Mouse (Mus musculus) midbrain, embryonic 13.5 days (tissue): ENCODE measurements around the gene Kcnj5. TPM values are rescaled to one million over a fixed set of nuclear protein-coding genes. Genes with fewer than 3 reads are reported as not detected.

Experiments
- ATAC-seq: fragments of 200-750 bp; cut with Nextera tagmentation; 2 replicates; pipeline ENCODE4 v1.8.0; 2017; ENCODE audit warnings: mild to moderate bottlenecking, moderate TSS enrichment, moderate library complexity
- H3K27ac ChIP-seq: fragments of 300-500 bp; sonication (generic); 2 replicates; pipeline ENCODE4 v1.5.1; 2015; ENCODE audit warnings: inconsistent platforms, mild to moderate bottlenecking, moderate library complexity
- H3K27me3 ChIP-seq: fragments of 300-500 bp; sonication (generic); 2 replicates; pipeline ENCODE4 v1.6.1; 2015; ENCODE audit warnings: mild to moderate bottlenecking, inconsistent platforms
- H3K36me3 ChIP-seq: fragments of 300-500 bp; sonication (generic); 2 replicates; pipeline ENCODE4 v1.6.1; 2015; ENCODE audit warnings: mild to moderate bottlenecking, inconsistent platforms
- H3K4me1 ChIP-seq: fragments of 300-500 bp; sonication (generic); replicated peaks from 2 replicates; pipeline ENCODE4 v1.6.1; 2015; ENCODE audit warnings: inconsistent platforms
- H3K4me2 ChIP-seq: fragments of 300-500 bp; sonication (generic); replicated peaks from 2 replicates; pipeline ENCODE4 v1.6.1; 2015; ENCODE audit warnings: moderate library complexity, mild to moderate bottlenecking, inconsistent platforms
- H3K4me3 ChIP-seq: fragments of 300-500 bp; sonication (generic); replicated peaks from 2 replicates; pipeline ENCODE4 v1.5.1; 2015; ENCODE audit warnings: mild to moderate bottlenecking, inconsistent platforms
- H3K9ac ChIP-seq: fragments of 300-500 bp; sonication (generic); replicated peaks from 2 replicates; pipeline ENCODE4 v1.6.1; 2015; ENCODE audit warnings: mild to moderate bottlenecking, inconsistent platforms
- H3K9me3 ChIP-seq: fragments of 300-500 bp; sonication (generic); 2 replicates; pipeline ENCODE4 v1.6.1; 2016; ENCODE audit warnings: mild to moderate bottlenecking, inconsistent platforms
- WGBS: fragments of 180-500 bp; shearing (Covaris S2); methylation state at CpG from one replicate; pipeline ENCODE4 v1.1.7; 2015; 5-methylcytosine and 5-hydroxymethylcytosine counted together
- polyA plus RNA-seq: library from polyadenylated mRNA; unstranded; fragments of >200 nt; fragmentation: Nextera tagmentation; extraction: Ambion mirVana; gene quantifications from 2 replicates; pipeline ENCODE4 v1.2.1, GENCODE M21; 2015

Kcnj5 gene
- polyA plus RNA-seq, 1 experiment from 2014 or later = 0.55 TPM

DNA sequence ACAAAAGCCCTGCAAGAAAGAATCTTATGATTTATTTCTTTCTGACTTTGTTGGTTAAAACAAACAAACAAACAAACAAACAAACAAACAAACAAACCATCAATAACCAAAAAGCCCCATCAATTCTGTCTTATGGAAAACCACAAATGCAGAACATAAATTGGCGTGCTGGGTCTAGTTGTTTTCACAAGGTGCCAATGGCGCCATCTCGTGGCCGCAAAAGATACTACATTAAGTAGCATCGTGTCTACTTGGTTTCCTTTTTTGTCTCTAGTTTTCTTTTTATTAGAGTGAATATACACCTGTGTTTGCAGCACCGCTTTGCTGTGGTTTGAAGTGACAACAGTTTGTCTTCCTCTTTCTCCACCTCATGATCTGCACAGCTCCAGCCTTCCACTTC is 6.2 kb upstream of the Kcnj5 start:
- Histone ChIP-seq H3K4me2 (no peak overlapping the region), H3K4me1 (0 out of 2 replicates have a peak, but pooled peaks cover 4% of the 10 kb centered on the region), H3K9ac (no peak overlapping the region), H3K27me3 (peaks cover 17% of the 10 kb centered on the region), H3K27ac (no peak overlapping the region), H3K4me3 (no peak overlapping the region), H3K36me3 (no peaks in the 10 kb centered on the region), H3K9me3 (no peaks in the 10 kb centered on the region)
- ATAC-seq = no peak
- WGBS = 6% methylated on average over 6 of the region's 6 CpGs

DNA sequence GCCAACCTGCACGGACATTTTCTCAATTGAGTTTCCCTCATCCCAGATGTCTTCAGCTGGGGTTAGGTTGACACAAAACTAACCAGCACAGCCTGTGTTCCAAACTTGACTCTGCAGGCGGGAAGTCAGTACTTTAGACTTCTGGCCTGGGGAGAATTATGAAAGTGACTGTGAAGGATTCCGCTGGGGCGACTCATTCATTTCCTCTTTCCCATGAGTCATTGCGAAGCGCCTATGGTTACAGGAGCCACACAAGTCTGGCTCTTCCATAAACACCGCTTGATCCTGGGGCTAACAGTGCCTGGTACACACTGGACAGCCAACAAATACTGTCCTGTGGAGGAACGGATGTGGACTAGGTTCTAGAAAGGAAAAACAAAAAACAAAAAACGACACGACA is 5.2 kb upstream of the Kcnj5 start:
- Histone ChIP-seq H3K27ac (no peak overlapping the region), H3K4me1 (peaks cover 9% of the 10 kb centered on the region), H3K9me3 (no peaks in the 10 kb centered on the region), H3K4me2 (no peak overlapping the region), H3K27me3 (peaks cover 27% of the 10 kb centered on the region), H3K36me3 (no peaks in the 10 kb centered on the region), H3K4me3 (no peak overlapping the region), H3K9ac (no peak overlapping the region)
- WGBS = 89% methylated on average over 10 of the region's 10 CpGs
- ATAC-seq = no peak

DNA sequence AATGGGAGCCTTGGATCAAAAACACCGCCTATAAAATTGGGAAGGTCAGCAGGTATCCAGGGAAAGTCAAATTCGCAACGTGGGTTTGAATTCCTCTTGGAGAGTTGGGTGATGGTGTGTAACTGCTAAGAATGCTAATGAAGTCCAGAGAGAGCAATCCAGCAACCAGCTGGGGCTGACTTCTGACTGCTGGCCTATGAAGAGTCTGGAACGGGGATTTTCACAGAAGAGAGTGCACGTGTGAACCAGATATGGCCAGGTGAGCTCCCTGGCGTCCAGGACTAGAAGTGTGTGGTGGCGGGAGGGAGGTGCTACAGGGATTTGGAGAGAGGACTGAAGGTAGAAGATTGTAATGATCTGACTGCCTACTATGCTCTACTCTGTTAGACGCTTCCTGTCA is 3.9 kb upstream of the Kcnj5 start:
- Histone ChIP-seq H3K27me3 (peaks cover 39% of the 10 kb centered on the region), H3K9ac (no peak overlapping the region), H3K36me3 (no peaks in the 10 kb centered on the region), H3K27ac (no peak overlapping the region), H3K4me3 (no peak overlapping the region), H3K4me2 (no peak overlapping the region), H3K9me3 (no peaks in the 10 kb centered on the region), H3K4me1 (peaks cover 20% of the 10 kb centered on the region)
- no peak for ATAC-seq
- WGBS = 62% methylated on average over 8 of the region's 8 CpGs

GRCm38 (mm10) chr9:32344489-32344888 is 339 bp upstream of the Kcnj5 start:
- Histone ChIP-seq H3K4me1 (peaks cover 16% of the 10 kb centered on the region), H3K27me3 (peaks cover 52% of the 10 kb centered on the region), H3K9ac (peak overlapping the region; percentile 60), H3K4me3 (peak overlapping the region; percentile 36), H3K9me3 (no peaks in the 10 kb centered on the region), H3K4me2 (peak overlapping the region; percentile 64), H3K27ac (no peak overlapping the region), H3K36me3 (no peaks in the 10 kb centered on the region)
- peak; percentile 73 for ATAC-seq
- 2% methylated on average over 21 of the region's 21 CpGs for WGBS

DNA sequence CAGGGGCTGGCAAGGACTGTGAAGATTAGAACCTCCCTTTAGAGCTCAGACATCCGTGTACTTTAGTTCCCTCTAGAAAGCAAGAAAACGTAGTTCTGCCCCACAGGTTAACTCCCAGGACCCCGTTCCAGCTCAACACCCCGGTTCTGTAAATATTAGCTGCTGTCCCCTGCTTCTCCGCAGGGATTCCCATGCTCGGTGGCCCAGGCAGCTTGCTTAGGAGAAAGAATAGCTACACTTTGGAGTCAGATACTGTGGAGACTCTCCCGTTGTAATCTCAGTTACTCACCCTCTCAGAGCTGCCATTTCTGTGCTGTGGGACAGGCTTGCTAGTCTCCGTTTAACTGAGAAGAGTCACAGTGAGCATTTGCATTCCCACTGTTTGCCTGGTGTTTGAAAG is 1.2 kb downstream of the Kcnj5 start:
- H3K4me2 ChIP-seq = 0 out of 2 replicates have a peak overlapping the region, but pooled peaks have one; percentile 64
- H3K36me3 ChIP-seq = no peaks in the 10 kb centered on the region
- WGBS = 15% methylated on average over 8 of the region's 8 CpGs
- no peaks in the 10 kb centered on the region for H3K9me3 ChIP-seq
- no peak overlapping the region for H3K27ac ChIP-seq
- no peak for ATAC-seq
- peaks cover 52% of the 10 kb centered on the region for H3K27me3 ChIP-seq
- H3K4me3 ChIP-seq = no peak overlapping the region
- no peak overlapping the region for H3K9ac ChIP-seq
- peaks cover 19% of the 10 kb centered on the region for H3K4me1 ChIP-seq

GRCm38 (mm10) chr9:32340831-32341230 is 3.3 kb downstream of the Kcnj5 start:
- WGBS = 65% methylated on average over 5 of the region's 5 CpGs
- H3K4me3 ChIP-seq = no peak overlapping the region
- H3K9me3 ChIP-seq = no peaks in the 10 kb centered on the region
- ATAC-seq = no peak
- no peak overlapping the region for H3K9ac ChIP-seq
- peaks cover 47% of the 10 kb centered on the region for H3K27me3 ChIP-seq
- no peak overlapping the region for H3K4me2 ChIP-seq
- H3K36me3 ChIP-seq = no peaks in the 10 kb centered on the region
- no peak overlapping the region for H3K27ac ChIP-seq
- H3K4me1 ChIP-seq = peaks cover 20% of the 10 kb centered on the region

DNA sequence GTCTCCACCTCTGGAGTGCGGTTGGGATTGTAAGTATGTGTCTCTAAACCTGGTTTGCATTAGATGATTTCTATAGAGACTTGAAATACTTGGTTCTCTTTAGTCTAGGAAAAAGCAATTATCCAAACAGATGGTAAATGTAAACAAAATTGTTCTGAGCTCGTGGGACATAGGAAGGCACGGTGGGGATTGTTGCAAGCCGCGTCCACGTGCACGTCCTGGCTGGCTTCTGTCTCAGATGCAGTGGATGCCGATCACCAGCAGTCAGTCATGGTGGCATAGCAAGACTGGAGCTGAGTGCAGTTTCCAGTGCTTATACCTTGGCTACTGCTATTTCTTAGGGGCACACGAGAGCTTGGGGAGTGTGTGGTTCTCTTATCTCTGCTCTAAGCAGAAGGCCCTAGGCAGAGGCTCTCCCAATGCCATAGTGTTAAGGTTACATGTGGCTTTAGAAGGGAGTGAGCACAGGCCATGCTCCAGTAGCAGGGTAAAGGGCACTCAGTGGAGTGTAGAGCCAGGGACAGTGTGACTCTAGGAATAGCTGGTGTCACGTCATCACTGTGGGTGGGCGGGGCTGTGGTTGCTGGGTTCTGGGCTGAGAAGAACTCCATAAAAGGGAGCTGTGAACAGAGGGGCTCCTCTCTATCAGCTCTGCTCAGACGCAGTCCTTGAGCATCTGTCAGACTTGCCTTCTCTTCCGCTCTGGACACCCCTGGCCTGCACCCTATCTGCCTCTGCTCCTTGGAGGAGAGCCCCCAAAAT is 8.6 kb downstream of the Kcnj5 start:
- H3K9me3 ChIP-seq = no peaks in the 10 kb centered on the region
- H3K27me3 ChIP-seq = no peaks in the 10 kb centered on the region
- H3K4me3 ChIP-seq = no peak overlapping the region
- WGBS = 82% methylated on average over 13 of the region's 13 CpGs
- no peaks in the 10 kb centered on the region for H3K36me3 ChIP-seq
- no peak for ATAC-seq
- no peak overlapping the region for H3K27ac ChIP-seq
- 0 out of 2 replicates have a peak, but pooled peaks cover 3% of the 10 kb centered on the region for H3K4me1 ChIP-seq
- H3K4me2 ChIP-seq = no peak overlapping the region
- no peak overlapping the region for H3K9ac ChIP-seq

- no peak overlapping the region for H3K27ac ChIP-seq
- no peak for ATAC-seq
- H3K36me3 ChIP-seq = no peaks in the 10 kb centered on the region
- H3K4me3 ChIP-seq = no peak overlapping the region
- no peaks in the 10 kb centered on the region for H3K9me3 ChIP-seq
- no peak overlapping the region for H3K9ac ChIP-seq
- H3K4me1 ChIP-seq = no peaks in the 10 kb centered on the region
- H3K4me2 ChIP-seq = no peak overlapping the region
- H3K27me3 ChIP-seq = no peaks in the 10 kb centered on the region
- WGBS = 79% methylated on average over 5 of the region's 5 CpGs
Observed at GRCm38 (mm10) chr9:32331162-32331561, 13.0 kb downstream of the Kcnj5 start.

DNA sequence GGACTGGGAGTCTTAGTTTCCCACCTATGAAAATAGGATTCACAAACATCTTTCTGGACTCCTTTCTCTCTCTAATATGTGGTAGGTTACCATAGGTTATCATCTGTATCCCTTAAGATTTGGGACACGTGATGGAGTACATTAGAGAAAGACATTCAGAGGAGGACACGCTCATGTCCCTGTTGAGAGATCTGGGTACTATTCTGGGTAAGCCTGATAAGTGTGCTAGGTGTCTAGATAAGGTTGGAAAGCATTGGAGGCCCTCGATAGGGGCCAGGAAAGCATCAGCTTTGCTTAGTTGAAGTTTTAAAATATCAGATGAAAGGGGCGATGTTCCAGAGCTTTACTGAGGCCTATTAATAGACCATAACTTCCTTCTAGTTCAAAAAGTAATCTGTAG is 15.4 kb downstream of the Kcnj5 start:
- WGBS = 92% methylated on average over 4 of the region's 4 CpGs
- Histone ChIP-seq H3K27ac (no peak overlapping the region), H3K27me3 (no peaks in the 10 kb centered on the region), H3K4me2 (no peak overlapping the region), H3K4me1 (no peaks in the 10 kb centered on the region), H3K36me3 (no peaks in the 10 kb centered on the region), H3K4me3 (no peak overlapping the region), H3K9ac (no peak overlapping the region), H3K9me3 (no peaks in the 10 kb centered on the region)
- ATAC-seq = no peak

DNA sequence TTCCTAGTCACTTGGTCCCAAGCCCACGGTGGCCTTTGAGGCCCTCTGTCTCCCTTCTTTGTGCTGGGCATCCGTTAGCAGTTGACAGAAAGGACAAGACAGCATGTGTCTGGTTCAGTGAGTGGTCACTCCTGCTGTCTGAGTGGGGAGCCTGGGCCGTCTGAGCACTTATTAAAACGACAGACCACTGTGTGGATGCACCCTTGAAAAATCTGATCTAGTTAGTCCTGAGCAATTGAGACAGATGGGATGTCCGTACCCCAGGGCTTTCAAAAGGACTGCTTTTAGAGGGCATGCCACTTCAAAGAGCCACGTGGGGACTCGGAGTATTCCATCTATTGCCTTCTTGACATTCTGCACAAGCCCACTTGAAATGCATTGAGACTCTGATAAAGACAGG is 20.5 kb downstream of the Kcnj5 start:
- H3K36me3 ChIP-seq = no peaks in the 10 kb centered on the region
- WGBS = 47% methylated on average over 7 of the region's 7 CpGs
- H3K4me2 ChIP-seq = no peak overlapping the region
- H3K4me3 ChIP-seq = no peak overlapping the region
- H3K27me3 ChIP-seq = no peaks in the 10 kb centered on the region
- H3K9me3 ChIP-seq = no peaks in the 10 kb centered on the region
- 0 out of 2 replicates have a peak, but pooled peaks cover 5% of the 10 kb centered on the region for H3K4me1 ChIP-seq
- no peak overlapping the region for H3K27ac ChIP-seq
- H3K9ac ChIP-seq = no peak overlapping the region
- 0 out of 2 replicates have a peak, but pooled peaks have one; percentile 55 for ATAC-seq

DNA sequence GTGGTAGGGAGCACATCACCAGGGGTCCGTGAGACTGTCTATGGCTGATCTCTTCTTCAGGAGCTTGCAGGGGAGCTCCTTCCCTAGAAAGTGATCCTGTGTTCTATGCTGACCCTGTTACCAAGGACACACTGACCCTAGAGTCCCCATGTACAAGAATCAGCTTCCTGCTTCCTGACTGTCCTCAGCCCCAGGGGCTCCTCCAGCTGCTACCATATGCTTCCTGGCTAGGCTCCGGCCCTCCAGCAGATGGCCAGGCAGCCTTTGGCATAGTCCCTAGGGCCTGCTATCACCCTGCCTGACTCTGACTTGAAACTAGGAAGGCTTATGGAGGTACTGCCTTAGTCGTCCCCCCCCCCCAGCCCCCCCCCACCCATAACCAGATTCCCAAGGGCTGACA is 24.0 kb downstream of the Kcnj5 start:
- no peak overlapping the region for H3K4me3 ChIP-seq
- no peak overlapping the region for H3K4me2 ChIP-seq
- H3K27me3 ChIP-seq = no peaks in the 10 kb centered on the region
- 0 out of 2 replicates have a peak, but pooled peaks cover 5% of the 10 kb centered on the region for H3K4me1 ChIP-seq
- H3K27ac ChIP-seq = no peak overlapping the region
- no peaks in the 10 kb centered on the region for H3K9me3 ChIP-seq
- no peak overlapping the region for H3K9ac ChIP-seq
- ATAC-seq = peak; percentile 62; the same call in 1 of the 2 replicates
- no peaks in the 10 kb centered on the region for H3K36me3 ChIP-seq
- 57% methylated on average over 3 of the region's 3 CpGs for WGBS

- whole genome bisulfite sequencing = 91% methylated on average over 3 of the region's 3 CpGs
- Histone ChIP-seq H3K9me3 (no peaks in the 10 kb centered on the region), H3K4me3 (no peak overlapping the region), H3K4me1 (peaks cover 17% of the 10 kb centered on the region; the same call in 1 of the 2 replicates), H3K27ac (no peak overlapping the region), H3K9ac (no peak overlapping the region), H3K36me3 (no peaks in the 10 kb centered on the region), H3K4me2 (no peak overlapping the region), H3K27me3 (no peaks in the 10 kb centered on the region)
- ATAC-seq = no peak
Observed at GRCm38 (mm10) chr9:32315999-32316398, 28.2 kb downstream of the Kcnj5 start.

- H3K4me3 ChIP-seq = no peak overlapping the region
- no peak for ATAC-seq
- 87% methylated on average over 3 of the region's 3 CpGs for WGBS
- no peak overlapping the region for H3K9ac ChIP-seq
- no peaks in the 10 kb centered on the region for H3K27me3 ChIP-seq
- H3K27ac ChIP-seq = no peak overlapping the region
- H3K4me1 ChIP-seq = peaks cover 12% of the 10 kb centered on the region; the same call in 1 of the 2 replicates
- no peaks in the 10 kb centered on the region for H3K9me3 ChIP-seq
- H3K36me3 ChIP-seq = no peaks in the 10 kb centered on the region
- no peak overlapping the region for H3K4me2 ChIP-seq
Observed at GRCm38 (mm10) chr9:32314071-32314470, 30.1 kb downstream of the Kcnj5 start.
